Mouse (Mus musculus) kidney, adult 9 months (tissue): ENCODE measurements around the gene Hba-x.
"Not testable (repeated sequence)": the region's sequence is repeated elsewhere in the genome, so short reads cannot be mapped to it uniquely, and the experiment has no call there.

ENCODE experiments used
- DNase-seq: peaks from one replicate; pipeline ENCODE4 v3.0.0; 2022

Gene Hba-x

GRCm38 (mm10) chr11:32250880-32251763 is 25.1 kb upstream of the Hba-x start:
- no peak for DNase-seq

- no peak for DNase-seq
These were observed 23.1 kb upstream of the Hba-x start for GRCm38 (mm10) chr11:32253121-32253520.

GRCm38 (mm10) chr11:32256146-32256545 is 20.1 kb upstream of the Hba-x start:
- DNase-seq, result no peak

GRCm38 (mm10) chr11:32256566-32256965 is 19.6 kb upstream of the Hba-x start:
- no peak for DNase-seq

- DNase-seq, result no peak
These were observed 13.4 kb upstream of the Hba-x start for GRCm38 (mm10) chr11:32262674-32263415.

- DNase-seq, result no peak
These were observed 11.0 kb upstream of the Hba-x start for GRCm38 (mm10) chr11:32265117-32265738.

GRCm38 (mm10) chr11:32266194-32266593 is 10.0 kb upstream of the Hba-x start:
- DNase-seq, result no peak

GRCm38 (mm10) chr11:32266776-32267175 is 9.4 kb upstream of the Hba-x start:
- no peak for DNase-seq

- peak; percentile 96 for DNase-seq
These were observed 8.9 kb upstream of the Hba-x start, which contains the start of gene Nprl3 for GRCm38 (mm10) chr11:32267188-32267884. Gene Nprl3 (minus strand): TSS chr11:32267707.

- DNase-seq, result no peak
These were observed 8.2 kb upstream of the Hba-x start for GRCm38 (mm10) chr11:32267964-32268363.

GRCm38 (mm10) chr11:32268952-32269351 is 7.2 kb upstream of the Hba-x start:
- DNase-seq, result no peak

- DNase-seq, result no peak
These were observed 5.0 kb upstream of the Hba-x start for GRCm38 (mm10) chr11:32271178-32271577.

GRCm38 (mm10) chr11:32277736-32278457 is 1.7 kb downstream of the Hba-x start:
- no peak for DNase-seq

- no peak for DNase-seq
These were observed 2.3 kb downstream of the Hba-x start for GRCm38 (mm10) chr11:32278458-32278957.

- no peak for DNase-seq
These were observed 4.4 kb downstream of the Hba-x start for GRCm38 (mm10) chr11:32280646-32281045.

- no peak for DNase-seq
These were observed 5.4 kb downstream of the Hba-x start for GRCm38 (mm10) chr11:32281416-32282144.

GRCm38 (mm10) chr11:32283091-32283777 is 7.0 kb downstream of the Hba-x start, which contains the start of gene Hba-a1:
Gene Hba-a1 (plus strand): TSS chr11:32283511.
- not testable (repeated sequence) for DNase-seq

GRCm38 (mm10) chr11:32284582-32284981 is 8.4 kb downstream of the Hba-x start:
- DNase-seq, result not testable (repeated sequence)

- DNase-seq, result no peak
These were observed 9.0 kb downstream of the Hba-x start for GRCm38 (mm10) chr11:32285031-32285775.

GRCm38 (mm10) chr11:32285887-32286286 is 9.7 kb downstream of the Hba-x start:
- DNase-seq, result not testable (repeated sequence)
